Mouse (Mus musculus) layer of hippocampus, postnatal 36 days (tissue): Measurements from ENCODE around the gene Gata5. TPM values are rescaled to one million over a fixed set of nuclear protein-coding genes. Genes with fewer than 3 reads are reported as not detected.

ENCODE experiments used
- DNase-seq, 2 experiments: peaks; one replicate each; pipeline ENCODE4 v3.0.0; 2022
- total RNA-seq, 2 experiments: library from RNA; stranded (reverse); gene quantifications; 2 replicates each; pipeline ENCODE4 v1.2.3; 2021

The Gata5 gene
- not detected for total RNA-seq

- DNase-seq = no peak
These were observed at the start of gene Gata5 for GRCm38 (mm10) chr2:180334551-180334986. Gene Gata5, minus strand, starts transcription at chr2:180334699.

- no peak for DNase-seq
These were observed 42.2 kb upstream of the Gata5 start for GRCm38 (mm10) chr2:180376730-180377129.

- no peak for DNase-seq
These were observed 38.8 kb upstream of the Gata5 start for GRCm38 (mm10) chr2:180373256-180373655.

- no peak for DNase-seq
These were observed 33.9 kb upstream of the Gata5 start for GRCm38 (mm10) chr2:180368359-180368758.

- DNase-seq = no peak
These were observed 32.9 kb upstream of the Gata5 start for GRCm38 (mm10) chr2:180367350-180367749.

GRCm38 (mm10) chr2:180363434-180363720 lies 28.9 kb upstream of the Gata5 start:
- no peak for DNase-seq

GRCm38 (mm10) chr2:180362585-180363433 lies 28.3 kb upstream of the Gata5 start:
- DNase-seq = no peak

- no peak for DNase-seq
These were observed 24.6 kb upstream of the Gata5 start for GRCm38 (mm10) chr2:180359062-180359461.

- DNase-seq = peak; percentile 25 to 46
These were observed 18.8 kb upstream of the Gata5 start for GRCm38 (mm10) chr2:180353338-180353737.

- DNase-seq = no peak
These were observed 16.2 kb upstream of the Gata5 start for GRCm38 (mm10) chr2:180350700-180351099.

GRCm38 (mm10) chr2:180346820-180347497 lies 12.5 kb upstream of the Gata5 start:
- DNase-seq = peak; percentile 72 to 74

GRCm38 (mm10) chr2:180343092-180343491 lies 8.6 kb upstream of the Gata5 start:
- no peak for DNase-seq

- no peak for DNase-seq
These were observed 7.7 kb upstream of the Gata5 start for GRCm38 (mm10) chr2:180342189-180342588.

- DNase-seq = no peak
These were observed 6.7 kb upstream of the Gata5 start for GRCm38 (mm10) chr2:180341229-180341628.

- no peak for DNase-seq
These were observed 5.4 kb upstream of the Gata5 start for GRCm38 (mm10) chr2:180339886-180340285.

GRCm38 (mm10) chr2:180333778-180334550 lies 535 bp downstream of the Gata5 start:
- DNase-seq = no peak

GRCm38 (mm10) chr2:180329466-180329865 lies 5.0 kb downstream of the Gata5 start:
- no peak for DNase-seq

- DNase-seq = no peak
These were observed 11.7 kb downstream of the Gata5 start for GRCm38 (mm10) chr2:180322674-180323355.

- DNase-seq = no peak
These were observed 14.3 kb downstream of the Gata5 start for GRCm38 (mm10) chr2:180320216-180320615.

GRCm38 (mm10) chr2:180317591-180317990 lies 16.9 kb downstream of the Gata5 start:
- no peak for DNase-seq

- no peak for DNase-seq
These were observed 20.2 kb downstream of the Gata5 start for GRCm38 (mm10) chr2:180314292-180314691.

GRCm38 (mm10) chr2:180311147-180311546 lies 23.4 kb downstream of the Gata5 start:
- DNase-seq = no peak

GRCm38 (mm10) chr2:180307680-180308079 lies 26.8 kb downstream of the Gata5 start:
- no peak for DNase-seq
